Mouse (Mus musculus) granulocyte monocyte progenitor cell, adult 5-6 weeks (primary cell): Measurements from ENCODE around the gene Dusp16. TPM values are rescaled to one million over a fixed set of nuclear protein-coding genes. Genes with fewer than 3 reads are reported as not detected.

Experiments used
- total RNA-seq, 2 experiments: library from RNA; stranded (forward) in 1 of 2; stranded (reverse) in 1 of 2; fragments of 200-712, 200-1000 nt in 1 of 2; fragments of >200 nt in 1 of 2; fragmentation: Nextera tagmentation in 1 of 2; gene quantifications; 2 replicates each; pipeline ENCODE4 v1.2.3; 2014 to 2017

The Dusp16 gene
- total RNA-seq, 2 experiments from 2014 or later = 0.21 to 2.3 TPM

Other genes starting within 250 kb of the Dusp16 start
- 17.2 and 22.6 TPM in 2 replicates for gene Lrp6, start 225.7 kb downstream of the Dusp16 start, total RNA-seq (2014; fragmentation: Nextera tagmentation)
- gene Lrp6, start 225.7 kb downstream of the Dusp16 start, total RNA-seq (2017) = 31.3 and 36.1 TPM in 2 replicates
- 5.3 and 6.3 TPM in 2 replicates for gene Mansc1, start 160.1 kb downstream of the Dusp16 start, total RNA-seq (2014; fragmentation: Nextera tagmentation)
- gene Mansc1, start 160.1 kb downstream of the Dusp16 start, total RNA-seq (2017) = 3.5 and 5.0 TPM in 2 replicates
- 13.5 and 19.0 TPM in 2 replicates for gene Borcs5, start 153.1 kb downstream of the Dusp16 start, total RNA-seq (2014; fragmentation: Nextera tagmentation)
- 5.8 and 6.4 TPM in 2 replicates for gene Borcs5, start 153.1 kb downstream of the Dusp16 start, total RNA-seq (2017)
- gene Crebl2, start 37.5 kb upstream of the Dusp16 start, total RNA-seq (2014; fragmentation: Nextera tagmentation) = 2.5 and 5.7 TPM in 2 replicates
- 2.8 and 5.6 TPM in 2 replicates for gene Crebl2, start 37.5 kb upstream of the Dusp16 start, total RNA-seq (2017)
- gene Gpr19, start 106.0 kb upstream of the Dusp16 start, total RNA-seq (2014; fragmentation: Nextera tagmentation) = 14.1 and 16.7 TPM in 2 replicates
- gene Gpr19, start 106.0 kb upstream of the Dusp16 start, total RNA-seq (2017) = 6.6 TPM in 2 replicates
- gene Cdkn1b, start 127.8 kb upstream of the Dusp16 start, total RNA-seq (2014; fragmentation: Nextera tagmentation) = 16.9 and 18.1 TPM in 2 replicates
- gene Cdkn1b, start 127.8 kb upstream of the Dusp16 start, total RNA-seq (2017) = 38.5 and 38.7 TPM in 2 replicates
- not detected in 2 replicates for gene Apold1, start 189.1 kb upstream of the Dusp16 start, total RNA-seq (2014; fragmentation: Nextera tagmentation)
- not detected in 2 replicates for gene Apold1, start 189.1 kb upstream of the Dusp16 start, total RNA-seq (2017)
- 60.2 and 87.6 TPM in 2 replicates for gene Ddx47, start 219.0 kb upstream of the Dusp16 start, total RNA-seq (2014; fragmentation: Nextera tagmentation)
- 72.0 and 96.9 TPM in 2 replicates for gene Ddx47, start 219.0 kb upstream of the Dusp16 start, total RNA-seq (2017)